Mouse (Mus musculus) CD4-positive, CD25-positive, alpha-beta regulatory T cell, adult 2 months (primary cell): ENCODE measurements around the gene Npas4.
"Not testable (repeated sequence)": the region's sequence is repeated elsewhere in the genome, so short reads cannot be mapped to it uniquely, and the experiment has no call there.

ENCODE experiments used
- DNase-seq: peaks from one replicate; pipeline ENCODE4 v3.0.0-alpha.2; 2012; ENCODE audit warnings: low read depth, low spot score

Gene Npas4

GRCm38 (mm10) chr19:4990256-4990625 lies at the start of gene Npas4:
TSS of gene Npas4 (minus strand) at chr19:4990316.
- no peak for DNase-seq

GRCm38 (mm10) chr19:5039301-5040114 lies 49.4 kb upstream of the Npas4 start:
- DNase-seq, result no peak

- DNase-seq, result peak; percentile 92
These were observed 48.6 kb upstream of the Npas4 start, which contains the start of the genes B4gat1 and AC124502.3 for GRCm38 (mm10) chr19:5038709-5039156. TSS of gene B4gat1 (plus strand) at chr19:5038826. TSS of gene AC124502.3 (plus strand) at chr19:5038891.

GRCm38 (mm10) chr19:5037678-5038571 lies 47.8 kb upstream of the Npas4 start:
- DNase-seq, result peak; percentile 53

GRCm38 (mm10) chr19:5036577-5036976 lies 46.5 kb upstream of the Npas4 start:
- no peak for DNase-seq

- no peak for DNase-seq
These were observed 42.6 kb upstream of the Npas4 start for GRCm38 (mm10) chr19:5032686-5033085.

GRCm38 (mm10) chr19:5026111-5026510 lies 36.0 kb upstream of the Npas4 start:
- DNase-seq, result no peak

GRCm38 (mm10) chr19:5023621-5024479 lies 33.7 kb upstream of the Npas4 start, which contains the start of gene Slc29a2:
TSS of gene Slc29a2 (plus strand) at chr19:5023860.
- peak; percentile 89 for DNase-seq

GRCm38 (mm10) chr19:5021416-5021815 lies 31.3 kb upstream of the Npas4 start:
- DNase-seq, result no peak

GRCm38 (mm10) chr19:5018191-5018590 lies 28.1 kb upstream of the Npas4 start:
- no peak for DNase-seq

GRCm38 (mm10) chr19:5017611-5018010 lies 27.5 kb upstream of the Npas4 start:
- DNase-seq, result no peak

GRCm38 (mm10) chr19:5016782-5017181 lies 26.7 kb upstream of the Npas4 start:
- DNase-seq, result peak; percentile 90

- no peak for DNase-seq
These were observed 26.2 kb upstream of the Npas4 start for GRCm38 (mm10) chr19:5016221-5016742.

- peak; percentile 78 for DNase-seq
These were observed 24.9 kb upstream of the Npas4 start for GRCm38 (mm10) chr19:5014961-5015398.

GRCm38 (mm10) chr19:5013138-5013537 lies 23.0 kb upstream of the Npas4 start:
- DNase-seq, result no peak

GRCm38 (mm10) chr19:5004925-5005324 lies 14.8 kb upstream of the Npas4 start:
- DNase-seq, result no peak

- DNase-seq, result not testable (repeated sequence)
These were observed 13.5 kb upstream of the Npas4 start for GRCm38 (mm10) chr19:5003644-5004043.

GRCm38 (mm10) chr19:5001666-5002406 lies 11.7 kb upstream of the Npas4 start:
- DNase-seq, result peak; percentile 93

GRCm38 (mm10) chr19:4999445-5000140 lies 9.5 kb upstream of the Npas4 start:
- no peak for DNase-seq

- peak; percentile 73 for DNase-seq
These were observed 3.9 kb upstream of the Npas4 start for GRCm38 (mm10) chr19:4994043-4994442.
